Mouse (Mus musculus) monocyte, adult 59 days (primary cell): Measurements from ENCODE around the gene Isx. TPM values are rescaled to one million over a fixed set of nuclear protein-coding genes. Genes with fewer than 3 reads are reported as not detected.

Source experiments
- total RNA-seq, 2 experiments: library from RNA; stranded (reverse); gene quantifications; one replicate each; pipeline ENCODE4 v1.2.4; 2023

Isx gene
- total RNA-seq: not detected

GRCm38 (mm10) chr8:74872940-74873339, at the start of gene Isx:
Gene Isx, plus strand, starts transcription at chr8:74873173.

Other genes with a start within 250 kb of the Isx start
- gene Hmgxb4, start 120.2 kb downstream of the Isx start, total RNA-seq: 10 to 100 TPM; 29.9 to 33.9 TPM
- gene Tom1, start 160.5 kb downstream of the Isx start, total RNA-seq: 10 to 100 TPM; 68.3 to 69.0 TPM
- gene Hmox1, start 220.4 kb downstream of the Isx start, total RNA-seq: 1,000 to 10,000 TPM in 1 of 2 experiments, 100 to 1,000 TPM in 1; 883 to 1,381 TPM
- gene Mcm5, start 236.4 kb downstream of the Isx start, total RNA-seq: 10 to 100 TPM; 14.1 to 15.8 TPM